Mouse (Mus musculus): Measurements from ENCODE around the gene Smc5.

The Smc5 gene

DNA sequence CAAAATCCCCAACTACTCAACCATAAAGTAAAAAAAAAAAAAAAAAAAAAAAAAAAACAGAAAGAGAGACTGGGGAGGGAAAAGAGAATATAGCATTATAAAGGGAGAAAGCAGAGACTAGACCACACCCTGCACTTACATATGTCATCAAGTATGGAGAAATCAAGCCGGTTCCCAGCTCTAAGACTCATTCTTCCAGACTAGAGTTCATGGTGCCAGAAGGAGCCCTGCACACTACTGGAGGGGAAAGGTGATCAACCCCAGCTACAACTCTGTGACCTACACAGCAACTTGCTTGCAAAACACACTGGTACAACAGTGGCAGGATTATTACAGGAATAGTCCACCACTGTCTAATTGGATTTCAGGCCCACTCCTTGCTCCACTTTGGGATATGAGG lies 84.0 kb downstream of the Smc5 start:
- DNase-seq (ENCODE audit: low read depth, low spot score) = no peak

DNA sequence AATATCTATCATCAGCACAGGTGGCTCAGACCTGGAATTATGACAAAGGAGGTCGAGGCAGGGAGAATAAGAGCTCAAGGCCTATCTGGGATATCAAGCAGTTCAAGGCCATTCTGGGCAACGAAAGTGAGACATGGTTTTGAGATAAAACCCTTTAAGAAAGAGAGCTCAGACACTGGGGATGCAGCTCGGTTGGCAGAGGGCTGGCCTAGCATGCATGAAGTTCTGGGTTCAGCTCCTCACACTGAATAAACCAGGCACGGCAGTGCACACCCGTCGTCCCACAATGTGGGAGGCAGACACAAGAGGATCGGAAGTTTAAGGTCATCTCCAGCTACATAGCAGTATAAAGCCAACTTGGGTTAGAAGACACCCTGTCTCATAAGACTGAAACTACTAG lies 84.7 kb downstream of the Smc5 start:
- DNase-seq (ENCODE audit: low read depth, low spot score) = no peak

DNA sequence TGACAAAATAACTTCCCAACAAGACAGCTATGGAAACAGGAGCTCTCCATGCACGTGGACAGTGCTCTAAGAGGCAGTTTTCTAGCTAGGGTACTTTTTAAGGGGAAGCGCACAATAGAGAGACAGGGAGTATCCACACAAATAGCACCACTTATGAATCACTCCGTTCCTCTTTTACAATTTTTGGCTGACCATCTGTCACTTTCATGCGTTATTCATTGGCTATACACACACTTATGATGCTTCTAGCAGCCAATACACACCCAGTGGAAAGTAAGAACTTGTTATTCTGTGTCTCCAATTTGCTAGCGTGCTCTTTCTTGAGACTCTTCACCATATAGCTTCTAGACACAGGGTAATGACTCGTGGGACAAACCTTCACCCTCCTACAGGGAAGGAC lies 86.0 kb downstream of the Smc5 start:
- DNase-seq (ENCODE audit: low read depth, low spot score) = no peak

DNA sequence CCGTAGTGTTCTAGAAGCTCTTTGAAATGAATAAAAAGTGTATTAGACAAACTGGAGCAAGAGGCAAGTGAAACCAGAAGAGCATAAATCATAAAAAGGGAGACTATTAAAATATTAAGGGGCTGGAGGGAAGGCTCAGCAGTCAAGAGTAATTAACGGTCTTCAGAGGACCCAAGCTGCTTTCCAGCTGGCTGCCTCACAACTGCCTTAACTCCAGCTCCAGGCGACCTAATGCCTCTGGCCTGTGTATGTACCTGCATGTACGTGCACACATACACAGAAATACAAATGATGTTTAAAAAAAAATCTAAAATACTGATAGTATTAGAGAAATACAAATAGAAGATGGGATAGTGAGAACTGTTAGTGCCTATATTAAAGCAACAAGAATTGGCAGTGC lies 89.6 kb downstream of the Smc5 start:
- no peak for DNase-seq (ENCODE audit: low read depth, low spot score)

DNA sequence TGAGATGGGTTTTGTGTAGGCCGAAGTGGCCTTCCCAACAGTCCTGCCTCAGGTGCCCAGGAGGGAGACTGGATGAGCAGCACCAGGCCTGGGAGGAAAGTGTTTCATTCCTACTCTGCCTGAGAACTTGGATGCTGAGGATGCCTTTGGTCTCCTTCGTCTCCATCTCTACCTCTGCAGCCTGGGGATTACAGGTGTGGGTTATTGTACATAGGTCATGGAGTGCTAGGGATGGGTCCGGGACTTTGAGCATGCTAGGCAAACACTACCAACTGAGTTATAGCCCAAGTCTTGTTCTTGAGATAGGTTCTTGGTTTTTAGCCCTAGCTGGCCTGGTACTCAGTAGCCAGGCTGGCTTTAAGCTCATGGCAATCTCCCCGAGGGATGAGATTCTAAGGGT lies 90.2 kb downstream of the Smc5 start:
- no peak for DNase-seq (ENCODE audit: low read depth, low spot score)

DNA sequence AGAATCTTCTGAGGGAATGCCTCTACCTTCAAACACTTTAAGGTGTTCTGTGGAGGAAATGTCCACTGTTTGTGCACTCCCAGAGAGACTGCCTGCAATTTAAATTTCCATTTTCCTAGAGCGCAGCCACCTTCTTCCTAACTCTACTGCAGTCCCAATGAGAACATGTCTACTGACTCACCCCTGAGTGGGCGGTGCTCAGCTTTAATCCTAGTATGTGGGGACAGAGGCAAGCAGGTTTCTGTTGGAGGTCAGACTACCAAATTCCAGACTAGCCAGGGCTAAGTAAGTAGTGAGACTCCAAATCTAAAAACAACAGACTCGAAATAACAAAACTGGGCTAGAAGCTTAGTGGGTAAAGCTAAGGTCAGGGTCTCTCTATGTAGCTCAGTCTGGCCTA lies 95.2 kb downstream of the Smc5 start:
- DNase-seq (ENCODE audit: low read depth, low spot score) = no peak

DNA sequence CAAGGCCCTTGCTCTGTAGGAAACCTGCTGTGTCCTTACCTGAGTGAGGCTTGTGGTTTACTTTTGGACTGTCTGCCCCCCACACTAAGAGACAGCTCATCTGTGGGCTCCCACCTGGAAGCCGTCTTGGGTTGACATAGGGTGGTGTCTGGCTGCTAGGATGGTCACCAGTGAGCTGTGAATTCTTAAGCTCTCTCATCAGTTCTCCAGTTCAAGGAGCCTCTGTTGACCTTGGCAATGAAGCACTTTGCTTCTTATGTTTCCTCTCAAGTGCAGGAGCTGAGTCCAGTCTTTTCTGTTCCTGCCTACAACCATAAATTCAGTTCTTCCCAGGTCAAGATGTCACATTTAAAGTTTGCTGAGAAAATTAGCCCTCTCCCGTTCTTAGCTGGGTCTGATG lies 98.2 kb downstream of the Smc5 start:
- no peak for DNase-seq (ENCODE audit: low read depth, low spot score)

DNA sequence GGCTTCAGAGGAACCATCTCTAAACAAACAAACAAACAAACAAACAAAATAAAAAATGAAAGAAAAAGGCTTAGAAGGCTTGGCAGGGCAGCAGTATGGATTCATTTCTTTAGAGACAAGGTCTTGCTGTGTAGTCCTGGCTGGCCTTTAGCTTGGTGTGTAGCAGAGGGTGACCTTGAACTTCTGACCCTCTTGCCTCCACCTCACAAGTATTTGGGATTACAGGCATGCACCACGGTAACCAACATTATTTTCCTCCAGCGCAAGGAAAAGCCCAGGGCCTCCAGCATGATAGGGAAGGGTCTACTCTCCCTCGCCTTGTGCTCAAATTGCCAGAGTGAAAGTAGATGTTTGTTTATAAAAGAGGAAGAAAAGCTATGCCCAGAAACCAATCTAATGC lies 98.6 kb downstream of the Smc5 start:
- no peak for DNase-seq (ENCODE audit: low read depth, low spot score)

DNA sequence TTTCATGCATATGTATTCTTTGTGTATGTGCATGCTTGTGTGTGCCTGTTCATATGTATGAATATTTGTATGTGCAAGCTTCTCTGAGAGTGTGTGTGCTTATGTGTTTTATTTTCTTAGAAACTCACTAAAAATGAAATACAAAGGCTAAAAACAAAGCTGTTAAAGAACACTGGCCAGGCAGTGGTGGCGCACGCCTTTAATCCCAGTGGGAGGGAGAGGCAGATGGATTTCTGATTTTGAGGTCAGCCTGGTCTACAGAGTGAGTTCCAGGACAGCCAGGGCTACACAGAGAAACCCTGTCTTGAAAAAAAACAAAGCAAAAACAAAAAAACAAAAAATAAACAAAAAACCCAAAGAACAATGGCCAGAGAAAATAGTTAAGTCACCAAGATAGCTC lies 102.6 kb downstream of the Smc5 start:
- no peak for DNase-seq (ENCODE audit: low read depth, low spot score)

DNA sequence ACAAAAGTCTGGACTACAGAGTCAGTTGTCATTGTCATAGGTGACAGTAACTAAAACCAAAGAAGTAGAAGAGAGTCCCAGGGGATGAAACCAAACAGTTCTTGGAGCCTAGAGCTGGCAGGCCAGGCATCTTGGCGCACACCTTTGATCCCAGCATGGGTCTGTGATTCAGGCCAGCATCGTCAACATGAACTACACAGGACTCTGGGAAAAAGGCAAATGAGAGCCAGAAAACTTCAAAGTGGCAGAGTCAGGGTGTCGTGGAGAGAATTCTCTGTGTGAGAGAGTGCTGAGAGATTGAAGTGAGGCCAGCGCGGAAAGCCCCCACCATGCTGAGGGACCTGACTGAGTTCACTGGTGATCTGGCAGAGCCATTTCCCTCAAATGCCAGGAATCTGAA lies 103.2 kb downstream of the Smc5 start:
- no peak for DNase-seq (ENCODE audit: low read depth, low spot score)

DNA sequence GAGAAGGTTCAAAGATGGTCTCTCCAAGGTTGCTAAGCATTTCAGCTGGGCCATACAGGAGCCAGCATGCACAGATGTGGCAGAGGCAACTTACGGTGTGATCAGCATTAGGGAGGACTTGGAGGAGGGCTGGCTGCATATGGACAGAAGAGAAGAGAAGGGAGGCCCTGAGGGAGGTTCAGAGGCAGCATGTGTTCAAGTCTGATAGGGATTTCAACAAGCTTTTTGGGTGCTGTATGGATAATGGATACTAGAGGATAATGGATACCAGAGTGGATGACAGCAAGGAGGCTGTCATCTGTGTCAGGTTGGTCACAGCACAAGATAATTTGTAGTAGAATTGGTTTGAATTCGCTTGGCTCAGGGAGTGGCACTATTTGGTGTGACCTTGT lies 104.0 kb downstream of the Smc5 start:
- DNase-seq (ENCODE audit: low read depth, low spot score) = no peak

DNA sequence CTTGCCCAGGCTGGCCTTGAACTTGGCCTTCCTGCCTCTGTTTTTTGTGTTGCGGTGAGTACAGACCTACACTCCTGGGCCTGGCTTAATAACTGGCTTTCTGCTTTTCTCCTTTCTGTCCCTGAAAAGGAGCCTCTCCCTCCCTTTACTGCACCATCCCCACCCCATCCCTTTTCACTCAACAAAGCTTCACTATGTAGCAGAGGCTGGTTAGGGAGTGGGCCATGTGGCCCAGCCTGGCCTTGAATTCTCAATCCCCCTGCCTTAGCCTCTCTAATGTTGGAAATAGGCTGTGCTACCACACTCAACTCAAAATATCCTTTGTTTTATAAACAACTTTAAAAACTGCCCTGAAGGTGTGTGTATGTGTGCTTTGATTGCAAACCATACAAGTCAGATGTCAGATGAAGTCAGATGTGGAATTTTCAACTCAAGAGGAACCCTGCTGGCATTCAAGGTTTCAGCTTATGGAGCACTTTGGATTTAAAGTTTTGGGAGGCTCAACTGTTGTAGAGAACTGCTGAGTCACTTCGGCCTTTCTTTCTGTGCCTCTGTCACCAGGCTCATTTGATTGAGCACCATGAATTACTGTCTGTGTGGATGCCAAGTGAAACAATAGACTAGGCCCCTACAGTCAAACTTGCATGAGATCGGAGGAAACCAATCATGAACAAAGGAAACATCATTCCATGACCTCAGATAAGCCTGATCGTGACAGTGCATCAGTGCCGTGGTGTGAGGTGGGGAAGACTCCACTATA lies 104.6 kb downstream of the Smc5 start:
- no peak for DNase-seq (ENCODE audit: low read depth, low spot score)

DNA sequence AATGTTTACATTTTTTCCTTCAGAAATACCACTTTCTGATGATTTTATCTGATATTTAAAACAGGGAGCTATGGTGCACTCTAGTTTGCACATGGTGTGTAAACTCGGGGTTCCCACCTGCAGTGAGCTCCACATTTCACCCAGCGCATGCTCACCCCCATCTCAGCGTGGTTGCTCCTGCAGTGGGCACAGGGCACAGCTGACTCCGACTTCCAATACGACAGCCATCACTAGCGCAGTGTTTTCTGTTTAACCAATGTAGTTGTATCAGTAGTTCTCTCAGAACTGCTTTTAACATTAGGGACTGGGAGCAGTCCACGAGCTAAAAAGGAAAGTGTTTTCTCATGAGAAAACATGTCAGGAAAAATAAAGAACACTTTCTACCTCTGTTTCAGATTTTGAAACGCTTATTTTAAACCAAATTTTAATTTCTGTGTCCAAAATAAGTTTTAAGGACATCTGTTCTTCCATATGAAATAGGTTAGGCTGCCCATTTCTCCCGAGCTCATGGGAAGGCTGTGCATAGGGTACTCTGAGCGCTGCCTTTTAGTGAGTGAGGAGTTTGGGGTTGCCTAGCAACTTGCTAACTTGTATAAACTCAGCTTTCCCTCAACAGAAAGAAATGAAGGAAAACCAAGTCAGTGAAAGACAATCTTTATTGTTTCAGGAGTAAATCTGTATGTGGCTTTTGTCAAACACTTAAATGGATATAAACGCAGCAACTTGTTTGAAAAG lies 107.0 kb downstream of the Smc5 start:
- no peak for DNase-seq (ENCODE audit: low read depth, low spot score)

DNA sequence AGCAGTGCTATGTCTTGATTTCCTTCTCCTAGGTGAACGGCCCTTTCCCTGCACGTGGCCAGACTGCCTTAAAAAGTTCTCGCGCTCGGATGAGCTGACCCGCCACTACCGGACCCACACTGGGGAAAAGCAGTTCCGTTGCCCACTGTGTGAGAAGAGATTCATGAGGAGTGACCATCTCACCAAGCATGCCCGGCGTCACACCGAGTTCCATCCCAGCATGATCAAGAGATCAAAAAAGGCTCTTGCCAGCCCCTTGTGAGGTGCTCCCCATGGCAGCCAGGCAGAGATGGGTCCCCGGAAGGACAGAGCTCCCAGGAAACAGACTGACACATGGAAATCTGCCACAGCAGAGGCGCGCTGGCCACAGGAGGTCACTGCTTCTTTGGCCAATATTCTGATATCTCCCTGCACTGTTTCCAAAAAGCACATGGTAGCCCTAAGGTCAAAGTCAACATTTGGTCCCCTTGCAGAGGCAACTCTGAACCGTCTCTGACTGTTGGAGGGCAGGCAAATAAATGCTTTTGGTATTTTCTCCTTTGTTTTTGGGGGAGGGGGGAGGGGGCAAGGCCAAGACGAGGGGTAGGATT lies 109.0 kb downstream of the Smc5 start:
- DNase-seq (ENCODE audit: low read depth, low spot score) = no peak

DNA sequence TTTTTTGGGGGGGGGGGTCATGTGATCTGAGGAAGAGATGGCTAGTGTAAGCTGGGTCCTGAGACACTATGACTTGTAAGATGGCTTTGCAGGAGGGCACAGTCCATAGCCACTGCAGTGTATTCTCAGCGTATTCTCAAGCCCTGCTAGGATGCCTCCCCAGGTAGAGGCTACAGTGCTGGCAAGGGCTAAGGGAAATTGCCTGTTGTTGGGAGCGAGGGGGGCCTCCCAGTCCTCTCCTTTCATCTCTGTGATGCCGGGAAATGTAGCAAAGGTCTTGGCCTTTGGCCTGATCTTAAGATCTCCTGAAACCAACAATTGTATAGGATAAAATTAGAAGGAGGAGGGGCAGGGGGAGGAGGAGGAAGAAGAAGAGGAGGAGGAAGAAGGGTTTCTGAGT lies 110.3 kb downstream of the Smc5 start:
- DNase-seq (ENCODE audit: low read depth, low spot score) = no peak

DNA sequence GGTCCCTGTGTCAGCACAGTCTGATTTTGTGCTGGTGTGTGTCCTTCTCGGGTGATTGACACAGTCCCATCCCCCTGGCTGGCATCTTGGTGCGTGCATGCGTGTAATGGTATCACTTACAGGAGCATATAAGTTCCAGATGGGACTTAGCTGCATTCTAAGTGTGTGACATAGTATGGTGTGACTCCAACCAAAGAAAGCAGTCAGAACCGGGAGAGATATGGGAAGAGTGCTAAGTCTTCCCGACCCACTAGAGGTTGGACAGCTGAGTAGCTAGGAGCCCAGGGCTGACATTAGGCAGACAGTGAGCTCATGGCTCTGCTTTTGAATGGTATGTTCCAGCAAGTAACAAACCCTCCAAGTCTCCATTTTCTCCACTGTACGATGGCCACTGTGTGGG lies 110.8 kb downstream of the Smc5 start:
- no peak for DNase-seq (ENCODE audit: low read depth, low spot score)

DNA sequence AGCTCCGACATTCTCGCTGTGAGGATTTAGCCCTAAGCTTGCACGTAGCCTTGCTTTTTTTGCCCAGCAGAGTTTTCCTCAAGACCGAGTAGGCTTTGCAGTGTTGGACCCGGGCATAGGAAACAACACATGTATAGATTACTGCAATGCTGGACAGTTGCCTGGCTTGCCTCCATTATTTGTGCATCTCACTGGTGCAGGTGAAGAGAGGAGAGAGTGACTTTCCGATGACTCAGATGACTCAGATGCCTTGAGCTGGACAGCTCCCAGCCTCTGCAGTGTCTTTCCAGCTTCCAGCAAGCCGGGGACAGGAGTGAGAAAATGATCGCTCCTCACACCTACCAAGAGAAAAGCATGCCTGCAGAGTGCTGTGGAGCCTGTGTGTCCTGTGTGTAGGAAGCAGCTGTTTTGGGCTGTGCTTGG lies 111.3 kb downstream of the Smc5 start:
- DNase-seq (ENCODE audit: low read depth, low spot score) = no peak

DNA sequence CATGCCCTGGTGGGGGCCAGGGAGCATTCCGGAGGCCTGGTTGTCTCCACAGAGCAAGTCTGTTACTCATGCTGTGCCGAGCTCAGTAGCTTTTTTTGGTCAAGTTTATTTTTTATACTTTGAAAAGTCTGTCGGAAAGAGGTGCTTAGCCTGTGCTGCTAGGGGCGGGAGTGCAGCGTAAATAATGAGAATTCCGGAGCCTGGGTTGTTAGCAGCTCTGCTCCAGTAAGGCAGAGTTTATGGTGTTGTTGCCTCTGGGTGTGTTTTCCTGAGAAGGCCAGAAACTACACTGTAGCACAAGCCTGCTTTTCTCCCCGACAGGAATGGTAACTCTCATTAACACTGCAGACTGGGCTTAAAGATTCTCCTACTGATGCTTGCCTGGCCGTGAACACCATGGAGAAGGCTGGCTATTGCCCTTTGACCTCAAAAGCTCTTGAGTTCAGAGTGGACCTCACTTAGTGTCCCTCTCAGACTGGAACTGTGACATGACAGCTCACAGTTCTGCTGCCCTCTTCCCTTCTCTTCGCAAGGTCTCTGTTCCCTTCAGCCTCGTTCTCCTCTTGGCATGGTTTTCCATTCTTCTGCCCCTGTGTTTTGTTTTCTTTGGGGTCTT lies 113.8 kb downstream of the Smc5 start:
- DNase-seq (ENCODE audit: low read depth, low spot score) = no peak

Measured in WW6 (cell line).